Mouse (Mus musculus): ENCODE data around the gene Bmp2. TPM values are rescaled to one million over a fixed set of nuclear protein-coding genes. Genes with fewer than 3 reads are reported as not detected.

The Bmp2 gene
- polyA plus RNA-seq, 1 experiment, result 1.9 TPM

GRCm38 (mm10) chr2:133565995-133566710 is 14.2 kb downstream of the Bmp2 start:
- no peak for DNase-seq (ENCODE audit: low read depth)

GRCm38 (mm10) chr2:133591562-133592255 is 39.8 kb downstream of the Bmp2 start:
- DNase-seq (ENCODE audit: low read depth), result no peak

Data from gonadal fat pad, adult 2 months (tissue).